Mouse (Mus musculus) kidney, adult 2 months (tissue): ENCODE measurements at regions not wholly inside any gene's neighbourhood (a gene's known extent, or its start where the extent isn't known, plus 50 kb on each side); places are given as distances from the start of the nearest gene placed in this dataset.

Experiments
- CTCF ChIP-seq: fragments of 200-500 bp; conservative IDR thresholded peaks from 2 replicates; pipeline ENCODE4 v1.5.1; 2011; ENCODE audit warnings: low read depth, mild to moderate bottlenecking, control low read depth, low read length, moderate library complexity, mixed read lengths; ENCODE audit not compliant: insufficient read depth, insufficient read length
- POLR2A ChIP-seq: fragments of 200-500 bp; IDR thresholded peaks from one replicate; pipeline ENCODE4 v1.6.1; 2011; ENCODE audit warnings: low read depth, low read length, control low read depth

DNA sequence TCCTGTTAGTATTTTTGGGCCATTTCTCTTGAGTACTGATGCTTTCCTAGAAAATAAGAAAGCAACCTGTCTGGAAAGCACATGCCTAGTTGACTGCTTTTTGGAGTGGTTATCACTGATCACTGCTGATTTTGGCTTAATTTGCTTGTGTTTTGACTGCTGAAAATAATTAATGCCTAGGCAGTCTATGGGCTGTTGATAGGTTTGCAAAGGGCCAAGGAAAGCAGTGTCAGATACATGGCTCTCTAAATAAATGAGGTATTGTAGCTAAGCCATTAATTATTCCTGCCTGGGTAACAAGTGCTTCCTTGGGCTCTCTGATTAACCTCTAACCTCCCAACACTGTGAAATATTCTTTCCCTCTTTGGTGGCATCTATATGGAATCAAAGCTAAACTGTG is 145.1 kb upstream of the Htr2a start:
- TF ChIP-seq CTCF, result no peak
- TF ChIP-seq POLR2A, result no peak
